Mouse (Mus musculus) midbrain, embryonic 12.5 days (tissue): Measurements from ENCODE around the gene Tmem210. TPM values are rescaled to one million over a fixed set of nuclear protein-coding genes. Genes with fewer than 3 reads are reported as not detected.
"Not testable (repeated sequence)": the region's sequence is repeated elsewhere in the genome, so short reads cannot be mapped to it uniquely, and the experiment has no call there.

Experiments
- ATAC-seq: fragments of 200-750 bp; cut with Nextera tagmentation; 2 replicates; pipeline ENCODE4 v1.8.0; 2017; ENCODE audit warnings: low read depth, moderate TSS enrichment, moderate library complexity; ENCODE audit not compliant: low FRiP score
- H3K27ac ChIP-seq: fragments of 300-500 bp; sonication (generic); replicated peaks from 2 replicates; pipeline ENCODE4 v1.5.1; 2016; ENCODE audit warnings: mild to moderate bottlenecking
- H3K27me3 ChIP-seq: fragments of 300-500 bp; sonication (generic); 2 replicates; pipeline ENCODE4 v1.6.1; 2016; ENCODE audit warnings: mild to moderate bottlenecking
- H3K36me3 ChIP-seq: fragments of 300-500 bp; sonication (generic); 2 replicates; pipeline ENCODE4 v1.6.1; 2016
- H3K4me1 ChIP-seq: fragments of 300-500 bp; sonication (generic); 2 replicates; pipeline ENCODE4 v1.6.1; 2016
- H3K4me2 ChIP-seq: fragments of 300-500 bp; sonication (generic); replicated peaks from 2 replicates; pipeline ENCODE4 v1.6.1; 2016; ENCODE audit warnings: mild to moderate bottlenecking, moderate library complexity
- H3K4me3 ChIP-seq: fragments of 300-500 bp; sonication (generic); 2 replicates; pipeline ENCODE4 v1.5.1; 2016; ENCODE audit warnings: mild to moderate bottlenecking
- H3K9ac ChIP-seq: fragments of 300-500 bp; sonication (generic); replicated peaks from 2 replicates; pipeline ENCODE4 v1.6.1; 2016; ENCODE audit warnings: mild to moderate bottlenecking, moderate library complexity
- H3K9me3 ChIP-seq: fragments of 300-500 bp; sonication (generic); 2 replicates; pipeline ENCODE4 v1.6.1; 2016; ENCODE audit warnings: mild to moderate bottlenecking
- WGBS: fragments of 180-500 bp; shearing (Covaris S2); methylation state at CpG from one replicate; pipeline ENCODE4 v1.1.7; 2016; 5-methylcytosine and 5-hydroxymethylcytosine counted together
- polyA plus RNA-seq: library from polyadenylated mRNA; unstranded; fragments of >200 nt; fragmentation: Nextera tagmentation; extraction: Ambion mirVana; gene quantifications from 2 replicates; pipeline ENCODE4 v1.2.1, GENCODE M21; 2016

Gene Tmem210
- polyA plus RNA-seq, 1 experiment from 2014 or later = not detected

GRCm38 (mm10) chr2:25256443-25257109 lies 31.4 kb upstream of the Tmem210 start:
- Histone ChIP-seq H3K4me2 (peak overlapping the region; percentile 98), H3K9ac (peak overlapping the region; percentile 87; the same call in 1 of the 2 replicates), H3K4me3 (peak overlapping the region; percentile 99), H3K4me1 (peaks cover 17% of the 10 kb centered on the region), H3K36me3 (peaks cover 11% of the 10 kb centered on the region)
- not testable (repeated sequence) for ATAC-seq, H3K27ac ChIP-seq, H3K9me3 ChIP-seq, H3K27me3 ChIP-seq
- 62% methylated on average over 12 of the region's 12 CpGs for WGBS

GRCm38 (mm10) chr2:25257250-25257649 lies 30.7 kb upstream of the Tmem210 start:
- H3K9ac ChIP-seq, ATAC-seq, H3K9me3 ChIP-seq, H3K27me3 ChIP-seq, H3K27ac ChIP-seq, H3K4me2 ChIP-seq, H3K36me3 ChIP-seq, H3K4me3 ChIP-seq: not testable (repeated sequence)
- WGBS = 85% methylated on average over 5 of the region's 5 CpGs
- H3K4me1 ChIP-seq = peaks cover 21% of the 10 kb centered on the region

DNA sequence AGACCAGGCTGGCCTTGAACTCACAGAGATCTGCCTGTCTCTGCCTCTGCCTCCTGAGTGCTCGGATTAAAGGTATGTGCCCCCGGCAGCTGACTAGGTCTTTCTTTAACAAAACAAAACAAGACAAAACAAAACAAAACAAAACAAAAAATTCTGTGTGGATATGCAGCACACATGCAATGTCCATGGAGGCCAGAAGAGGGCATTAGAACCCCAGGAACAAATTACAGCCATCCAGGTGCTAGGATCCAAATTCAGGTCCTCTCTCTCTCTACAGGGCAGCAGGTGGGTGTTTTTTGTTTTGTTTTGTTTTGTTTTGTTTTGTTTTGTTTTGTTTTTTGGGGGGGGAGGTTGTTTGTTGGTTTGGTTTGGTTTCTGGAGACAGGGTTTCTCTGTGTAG lies 29.1 kb upstream of the Tmem210 start:
- no peak for ATAC-seq
- H3K4me3 ChIP-seq = no peak overlapping the region
- H3K36me3 ChIP-seq = no peaks in the 10 kb centered on the region
- H3K4me1 ChIP-seq = peaks cover 32% of the 10 kb centered on the region
- 44% methylated on average over 2 of the region's 2 CpGs for WGBS
- no peak overlapping the region for H3K9ac ChIP-seq
- H3K9me3 ChIP-seq = no peaks in the 10 kb centered on the region
- H3K27ac ChIP-seq = no peak overlapping the region
- H3K27me3 ChIP-seq = peaks cover 12% of the 10 kb centered on the region
- no peak overlapping the region for H3K4me2 ChIP-seq

GRCm38 (mm10) chr2:25261870-25262269 lies 26.1 kb upstream of the Tmem210 start:
- H3K9ac ChIP-seq = peak overlapping the region; percentile 38; the same call in 1 of the 2 replicates

GRCm38 (mm10) chr2:25262291-25262767 lies 25.6 kb upstream of the Tmem210 start, which contains the start of gene Tprn:
Tprn (plus strand) TSS chr2:25262618.
- Histone ChIP-seq H3K27ac (peak within 1 kb of the TSS; percentile 56), H3K4me1 (peaks cover 48% of the 10 kb centered on the region), H3K9me3 (no peaks in the 10 kb centered on the region), H3K9ac (peak within 1 kb of the TSS; percentile 66), H3K4me3 (peak within 1 kb of the TSS; percentile 82), H3K4me2 (peak within 1 kb of the TSS; percentile 99), H3K36me3 (no peaks in the 10 kb centered on the region), H3K27me3 (peaks cover 30% of the 10 kb centered on the region)
- ATAC-seq = peak; percentile 99
- under 1% methylated on average over 39 of the region's 39 CpGs for WGBS

More at GRCm38 (mm10) chr2:25261870-25262269, 26.1 kb upstream of the Tmem210 start:
- Histone ChIP-seq H3K4me3 (peak overlapping the region; percentile 82), H3K4me1 (peaks cover 43% of the 10 kb centered on the region), H3K4me2 (peak overlapping the region; percentile 99), H3K36me3 (no peaks in the 10 kb centered on the region), H3K27me3 (peaks cover 30% of the 10 kb centered on the region), H3K9me3 (no peaks in the 10 kb centered on the region), H3K27ac (peak overlapping the region; percentile 52; the same call in 1 of the 2 replicates)
- 45% methylated on average over 12 of the region's 12 CpGs for WGBS
- no peak for ATAC-seq

DNA sequence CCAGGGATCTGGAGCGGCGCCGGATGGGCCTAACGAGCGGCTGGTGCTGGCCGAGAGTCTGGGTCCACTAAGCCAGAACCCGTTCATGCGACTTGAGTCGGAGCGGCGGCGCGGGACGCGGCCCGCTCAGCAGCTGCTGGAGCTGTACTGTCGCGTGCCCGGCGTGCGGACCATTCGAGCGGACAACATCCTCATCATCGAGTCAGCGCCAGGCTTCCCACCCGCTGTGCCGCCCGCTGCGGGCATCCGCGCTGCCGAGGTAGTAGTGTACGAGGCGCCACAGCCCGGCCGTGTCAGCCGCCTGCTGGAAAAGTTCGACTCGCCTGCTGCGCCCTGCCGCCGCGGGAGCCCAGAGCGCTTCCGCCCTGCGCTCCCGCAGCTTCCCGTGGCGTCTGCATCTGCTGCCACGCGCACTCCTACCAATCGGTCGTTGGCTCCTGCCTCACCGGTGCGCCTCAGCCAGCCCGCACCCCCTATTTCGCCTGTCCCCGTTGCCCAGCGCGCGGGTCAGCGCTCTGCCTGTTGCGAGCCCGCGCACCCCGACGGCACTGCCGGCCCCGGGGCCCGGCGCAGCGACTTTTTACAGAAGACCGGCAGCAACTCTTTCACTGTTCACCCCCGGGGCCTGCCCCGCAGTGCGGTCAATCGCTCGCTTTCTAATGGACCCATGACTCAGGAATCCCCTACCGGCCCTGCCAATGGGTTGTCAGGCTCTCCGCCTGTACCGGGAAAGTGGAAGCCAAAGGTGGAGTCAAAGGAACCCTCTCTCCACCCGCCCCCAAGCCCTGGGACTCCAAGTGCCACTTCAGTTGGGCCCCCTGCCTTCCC lies 24.9 kb upstream of the Tmem210 start:
- WGBS = 1% methylated on average over 72 of the region's 82 CpGs

DNA sequence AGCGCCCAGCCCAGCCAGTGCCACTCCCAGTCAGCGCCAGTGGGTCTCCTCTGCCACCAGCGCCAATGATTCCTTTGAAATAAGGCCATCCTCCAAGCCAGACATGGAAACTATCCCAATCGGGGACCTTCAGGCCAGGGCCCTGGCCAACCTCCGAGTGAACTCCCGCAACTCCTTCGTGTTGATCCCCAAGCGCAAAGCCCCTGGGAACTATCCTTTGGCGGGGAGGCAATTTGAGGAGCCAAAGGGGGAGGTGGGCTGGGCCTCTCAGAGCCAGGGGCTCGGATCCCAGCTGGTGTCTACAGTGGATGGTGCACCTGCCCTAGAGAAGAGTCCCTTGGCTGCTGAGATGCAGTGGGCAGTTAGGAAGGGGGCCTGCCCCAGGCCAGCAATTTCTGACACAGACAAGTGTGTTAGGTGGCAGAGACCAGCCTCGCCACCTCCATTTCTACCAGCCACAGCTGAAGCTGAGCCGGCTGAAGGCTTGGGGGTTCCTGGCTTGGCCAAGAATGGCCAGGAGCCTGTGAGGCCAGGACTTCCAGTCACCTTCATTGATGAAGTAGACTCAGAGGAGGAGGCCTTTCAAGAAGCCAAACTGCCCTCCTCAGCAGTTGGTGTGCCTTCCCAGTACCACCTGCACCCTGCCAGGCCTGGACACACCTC lies 24.2 kb upstream of the Tmem210 start:
- H3K4me3 ChIP-seq = peak overlapping the region; percentile 82
- peak overlapping the region; percentile 66 for H3K9ac ChIP-seq
- H3K4me2 ChIP-seq = peak overlapping the region; percentile 99
- H3K9me3 ChIP-seq = no peaks in the 10 kb centered on the region
- peaks cover 7% of the 10 kb centered on the region; the same call in 1 of the 2 replicates for H3K36me3 ChIP-seq
- H3K27ac ChIP-seq = no peak overlapping the region
- 18% methylated on average over 12 of the region's 12 CpGs for WGBS
- H3K4me1 ChIP-seq = peaks cover 54% of the 10 kb centered on the region
- peaks cover 30% of the 10 kb centered on the region for H3K27me3 ChIP-seq
- ATAC-seq = no peak

More for the DNA sequence above, 24.9 kb upstream of the Tmem210 start:
- Histone ChIP-seq H3K9ac (peak overlapping the region; percentile 66), H3K4me1 (peaks cover 53% of the 10 kb centered on the region), H3K9me3 (no peaks in the 10 kb centered on the region), H3K27ac (peak overlapping the region; percentile 56; the same call in 1 of the 2 replicates), H3K36me3 (peaks cover under 1% of the 10 kb centered on the region; the same call in 1 of the 2 replicates), H3K27me3 (peaks cover 30% of the 10 kb centered on the region), H3K4me3 (peak overlapping the region; percentile 82), H3K4me2 (peak overlapping the region; percentile 99)
- no peak for ATAC-seq

- peaks cover 13% of the 10 kb centered on the region; the same call in 1 of the 2 replicates for H3K36me3 ChIP-seq
- no peak for ATAC-seq
- H3K4me2 ChIP-seq = peak overlapping the region; percentile 99; the same call in 1 of the 2 replicates
- 76% methylated on average over 5 of the region's 5 CpGs for WGBS
- H3K9ac ChIP-seq = peak overlapping the region; percentile 66
- H3K27me3 ChIP-seq = peaks cover 30% of the 10 kb centered on the region
- H3K9me3 ChIP-seq = no peaks in the 10 kb centered on the region
- peaks cover 54% of the 10 kb centered on the region for H3K4me1 ChIP-seq
- peak overlapping the region; percentile 82; the same call in 1 of the 2 replicates for H3K4me3 ChIP-seq
- H3K27ac ChIP-seq = no peak overlapping the region
Observed at GRCm38 (mm10) chr2:25264286-25264660, 23.7 kb upstream of the Tmem210 start.

GRCm38 (mm10) chr2:25264851-25265250 lies 23.1 kb upstream of the Tmem210 start:
- no peak for ATAC-seq
- H3K4me2 ChIP-seq = 0 out of 2 replicates have a peak overlapping the region, but pooled peaks have one; percentile 99
- H3K27ac ChIP-seq = no peak overlapping the region
- WGBS = 82% methylated on average over 3 of the region's 3 CpGs
- peaks cover 30% of the 10 kb centered on the region for H3K27me3 ChIP-seq
- H3K9me3 ChIP-seq = no peaks in the 10 kb centered on the region
- peaks cover 54% of the 10 kb centered on the region for H3K4me1 ChIP-seq
- H3K9ac ChIP-seq = 0 out of 2 replicates have a peak overlapping the region, but pooled peaks have one; percentile 24
- peaks cover 16% of the 10 kb centered on the region; the same call in 1 of the 2 replicates for H3K36me3 ChIP-seq
- H3K4me3 ChIP-seq = no peak overlapping the region

DNA sequence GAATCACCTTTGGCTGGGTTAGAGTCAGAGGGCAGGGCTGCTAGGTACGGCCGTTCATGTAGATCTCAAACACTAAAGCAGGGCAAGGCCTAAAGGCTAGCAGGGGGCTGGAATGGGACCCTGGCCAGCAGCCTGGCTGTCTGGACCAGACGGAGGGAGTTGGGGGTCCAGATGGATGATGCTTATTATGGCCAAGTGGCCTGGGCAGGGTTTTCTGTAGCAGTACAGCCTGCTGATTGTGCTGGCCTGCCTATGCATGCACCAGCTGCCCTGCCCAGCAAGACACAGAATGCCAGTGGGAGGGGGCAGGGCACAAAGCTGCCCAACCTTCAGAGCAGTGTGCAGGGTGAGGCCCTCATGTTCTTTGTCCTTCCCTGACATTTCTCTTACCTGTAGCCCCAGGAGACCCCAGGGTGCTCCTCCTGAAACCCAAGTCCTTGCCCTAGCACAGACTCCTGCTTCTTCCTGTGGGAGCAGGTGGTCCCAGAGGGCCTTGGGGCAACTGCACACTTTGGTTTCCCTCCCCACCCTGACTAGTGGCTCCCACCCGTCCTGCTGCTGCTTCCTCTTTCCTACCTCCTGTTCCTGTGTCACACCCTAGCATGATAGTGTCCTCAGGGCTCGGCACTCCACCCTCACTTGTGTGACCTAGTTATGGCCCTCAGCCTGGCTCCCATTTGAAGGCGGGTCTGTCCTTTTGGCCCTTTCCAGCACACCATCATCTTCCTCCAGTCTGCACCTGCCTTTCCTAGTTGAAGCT lies 21.9 kb upstream of the Tmem210 start:
- H3K27ac ChIP-seq = no peak overlapping the region
- H3K4me2 ChIP-seq = peak overlapping the region; percentile 21; the same call in 1 of the 2 replicates
- no peak for ATAC-seq
- H3K9me3 ChIP-seq = no peaks in the 10 kb centered on the region
- H3K9ac ChIP-seq = no peak overlapping the region
- peaks cover 61% of the 10 kb centered on the region for H3K4me1 ChIP-seq
- WGBS = 64% methylated on average over 6 of the region's 6 CpGs
- H3K4me3 ChIP-seq = peak overlapping the region; percentile 4; the same call in 1 of the 2 replicates
- H3K36me3 ChIP-seq = peaks cover 16% of the 10 kb centered on the region; the same call in 1 of the 2 replicates
- peaks cover 30% of the 10 kb centered on the region for H3K27me3 ChIP-seq

DNA sequence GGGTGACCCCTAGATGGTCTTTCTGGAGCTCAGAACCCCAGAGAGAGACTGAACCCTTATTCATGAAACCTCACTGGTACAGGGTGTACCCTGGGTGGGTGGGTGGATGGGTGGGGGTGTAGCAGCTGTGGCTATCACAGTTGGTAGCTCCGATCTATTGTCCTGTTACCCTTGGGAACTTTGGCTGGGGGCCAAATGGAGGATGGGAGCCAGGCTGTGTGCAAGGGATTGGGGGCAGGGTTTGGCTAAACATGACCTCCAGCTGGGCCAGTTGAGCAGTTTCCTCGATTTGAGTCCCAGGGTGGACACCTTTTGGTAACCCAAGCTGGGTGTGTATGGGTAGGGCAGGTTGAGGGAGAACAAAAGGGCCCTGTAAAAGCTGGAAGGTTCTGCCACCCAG lies 21.2 kb upstream of the Tmem210 start:
- peak overlapping the region; percentile 21; the same call in 1 of the 2 replicates for H3K4me2 ChIP-seq
- H3K27me3 ChIP-seq = peaks cover 30% of the 10 kb centered on the region
- H3K9ac ChIP-seq = peak overlapping the region; percentile 31; the same call in 1 of the 2 replicates
- no peak for ATAC-seq
- H3K4me1 ChIP-seq = peaks cover 66% of the 10 kb centered on the region
- H3K4me3 ChIP-seq = no peak overlapping the region
- H3K9me3 ChIP-seq = no peaks in the 10 kb centered on the region
- H3K36me3 ChIP-seq = peaks cover 16% of the 10 kb centered on the region; the same call in 1 of the 2 replicates
- H3K27ac ChIP-seq = no peak overlapping the region
- 55% methylated on average over 2 of the region's 2 CpGs for WGBS
